Mouse (Mus musculus) retina, postnatal 1 day (tissue): ENCODE results near the gene Fbxo30.
"Not testable (repeated sequence)": the region's sequence is repeated elsewhere in the genome, so short reads cannot be mapped to it uniquely, and the experiment has no call there.

Experiments
- DNase-seq: peaks from one replicate; pipeline ENCODE4 v3.0.0-alpha.2; 2012

Gene Fbxo30

DNA sequence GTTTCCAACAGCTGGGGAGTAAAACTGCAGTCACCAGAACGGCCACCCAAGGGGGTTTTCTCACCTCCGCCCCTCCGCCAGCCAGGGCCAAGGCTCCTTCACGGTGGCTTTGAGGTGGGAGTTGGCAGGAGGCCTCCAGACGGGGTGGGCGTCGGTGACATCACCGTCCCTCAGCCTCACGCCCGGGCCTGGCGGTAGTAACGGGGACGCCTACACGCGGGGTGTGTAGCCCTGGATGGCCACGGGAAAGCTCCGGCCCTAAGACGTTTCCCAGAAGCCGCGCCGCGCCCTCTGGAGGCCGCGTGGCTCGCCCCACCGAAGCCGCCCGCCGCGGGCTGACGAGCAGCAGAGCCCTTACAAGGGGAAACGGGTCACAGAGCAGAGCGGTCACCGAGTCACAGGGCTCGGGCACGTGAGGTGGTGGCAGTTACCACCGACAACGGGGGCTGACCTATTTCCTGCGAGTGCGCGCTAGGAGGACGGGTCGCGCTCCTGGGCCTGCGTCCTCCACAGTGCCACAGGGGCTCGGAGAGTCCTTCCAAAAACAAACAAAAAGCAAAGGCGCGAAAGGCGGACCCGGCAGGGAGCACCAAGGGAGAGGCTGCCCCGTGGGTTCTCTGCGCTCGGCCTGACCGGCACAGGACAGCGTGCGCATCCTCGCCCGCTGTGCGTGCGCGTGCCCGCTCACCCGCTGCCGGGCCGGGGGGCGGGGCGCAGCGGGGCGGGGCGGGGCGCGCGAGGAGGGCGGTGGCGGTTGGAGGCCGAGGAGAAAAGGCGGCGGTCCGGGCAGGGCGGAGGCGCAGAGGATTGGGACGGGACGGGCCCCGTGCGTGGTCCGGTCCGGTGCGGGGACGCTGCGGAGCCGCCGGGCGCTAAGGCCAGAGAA is at the start of gene Fbxo30:
TSS of gene Fbxo30 (plus strand) at position 753 of the 886 bp plus-strand sequence.
- DNase-seq, result peak; percentile 96

GRCm38 (mm10) chr10:11233208-11233607 is 47.9 kb upstream of the Fbxo30 start:
- DNase-seq, result no peak

DNA sequence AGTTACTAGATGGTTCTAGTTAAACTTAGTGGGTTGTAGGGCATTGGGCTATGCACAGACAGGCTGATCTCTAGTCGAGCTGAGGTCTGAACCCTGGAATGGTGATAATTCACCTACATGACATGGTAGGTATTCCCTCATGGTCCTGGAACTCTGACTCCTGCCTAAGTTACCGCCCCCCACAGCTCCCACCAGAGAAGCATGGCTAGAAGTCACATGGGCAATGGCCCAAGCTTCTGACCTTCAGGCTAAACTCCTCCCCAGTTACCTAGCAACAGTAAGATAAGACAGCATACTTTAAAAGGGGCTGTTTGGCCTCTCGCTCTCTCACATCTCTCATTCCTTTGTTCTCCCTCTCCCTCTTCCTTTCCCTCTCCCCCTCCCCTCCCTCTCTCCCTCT is 38.1 kb upstream of the Fbxo30 start:
- DNase-seq, result not testable (repeated sequence)

DNA sequence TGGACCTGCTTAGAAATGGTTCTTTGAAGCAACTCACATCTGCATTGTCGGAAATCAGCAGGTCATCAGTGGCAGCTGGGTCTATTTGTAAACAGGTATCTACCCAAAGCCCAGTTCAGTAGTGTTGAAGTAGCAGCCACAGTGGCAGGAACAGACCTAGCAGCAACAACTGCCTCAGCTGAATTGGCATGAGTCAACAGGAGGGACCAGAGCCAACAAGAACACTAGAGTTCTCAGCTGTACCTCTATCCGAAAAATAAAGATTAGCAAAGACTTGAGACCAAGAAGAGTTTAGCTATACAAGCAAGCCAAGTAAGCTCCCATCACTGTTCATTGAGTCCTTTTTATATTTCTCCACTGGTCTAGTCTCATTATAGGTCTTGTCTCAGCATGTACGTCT is 32.9 kb upstream of the Fbxo30 start:
- DNase-seq, result no peak

DNA sequence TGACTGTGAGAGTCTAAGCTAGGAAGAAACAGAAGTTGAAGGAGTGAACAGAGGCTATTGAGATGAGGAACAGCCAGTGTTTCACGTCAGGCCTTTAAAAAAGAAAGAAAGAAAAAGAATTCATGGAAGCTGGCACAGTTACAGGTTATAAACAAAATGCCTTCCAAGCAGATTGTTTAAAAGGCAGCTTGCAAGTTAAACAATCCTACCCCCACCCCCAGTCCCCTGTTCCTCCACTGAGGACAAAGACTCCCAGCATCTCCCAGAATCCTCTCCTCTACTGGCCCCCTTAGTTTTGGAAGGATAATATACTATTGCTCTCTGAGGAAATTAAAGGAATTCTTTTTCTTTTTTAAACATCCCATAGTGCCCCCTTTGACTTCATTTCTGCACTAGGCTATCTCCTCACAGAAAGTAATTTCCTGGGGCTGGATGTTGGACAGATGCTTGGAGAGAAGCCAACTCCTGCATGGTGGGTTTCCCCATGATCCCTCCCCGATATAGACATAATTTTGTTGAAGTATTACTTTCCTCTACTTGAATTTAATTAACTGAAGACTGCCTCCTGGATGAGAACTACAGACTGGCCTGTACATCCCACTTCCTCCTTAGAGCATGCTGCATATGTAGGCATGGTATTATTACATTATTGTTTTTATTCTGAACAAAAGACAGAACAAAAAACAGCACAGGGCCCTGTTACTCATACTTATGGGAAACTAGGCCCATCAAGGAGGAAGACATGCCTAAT is 30.7 kb upstream of the Fbxo30 start:
- no peak for DNase-seq

DNA sequence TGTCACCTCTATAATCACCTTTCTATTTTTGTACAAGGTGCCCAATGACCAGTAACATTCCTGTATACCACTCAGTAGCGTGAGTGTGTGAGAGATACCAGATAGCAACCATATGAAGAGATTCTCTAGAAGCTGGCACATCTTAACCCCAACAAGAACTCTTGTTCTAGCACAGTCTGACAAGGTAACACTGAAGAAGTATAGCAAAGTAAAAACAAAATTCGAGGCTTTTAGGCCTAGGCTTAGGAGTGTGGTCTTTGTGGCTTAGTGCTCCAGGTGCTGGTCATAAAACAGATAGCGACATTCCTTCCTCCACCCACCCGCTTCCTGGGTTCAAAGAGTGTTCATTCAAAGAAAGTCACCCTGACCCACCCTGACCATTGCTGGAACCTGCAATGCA is 27.5 kb upstream of the Fbxo30 start:
- DNase-seq, result not testable (repeated sequence)

- no peak for DNase-seq
These were observed 21.0 kb upstream of the Fbxo30 start for GRCm38 (mm10) chr10:11260119-11260518.

- DNase-seq, result not testable (repeated sequence)
These were observed 18.8 kb upstream of the Fbxo30 start for GRCm38 (mm10) chr10:11262292-11262691.

- DNase-seq, result not testable (repeated sequence)
These were observed 17.3 kb upstream of the Fbxo30 start for GRCm38 (mm10) chr10:11263795-11264194.

- DNase-seq, result no peak
These were observed 12.0 kb upstream of the Fbxo30 start for GRCm38 (mm10) chr10:11269165-11269564.

- DNase-seq, result no peak
These were observed 6.7 kb upstream of the Fbxo30 start for GRCm38 (mm10) chr10:11274431-11274830.

GRCm38 (mm10) chr10:11280235-11280577 is 924 bp upstream of the Fbxo30 start:
- DNase-seq, result no peak

GRCm38 (mm10) chr10:11281498-11282305 is 572 bp downstream of the Fbxo30 start:
- peak; percentile 68 for DNase-seq

DNA sequence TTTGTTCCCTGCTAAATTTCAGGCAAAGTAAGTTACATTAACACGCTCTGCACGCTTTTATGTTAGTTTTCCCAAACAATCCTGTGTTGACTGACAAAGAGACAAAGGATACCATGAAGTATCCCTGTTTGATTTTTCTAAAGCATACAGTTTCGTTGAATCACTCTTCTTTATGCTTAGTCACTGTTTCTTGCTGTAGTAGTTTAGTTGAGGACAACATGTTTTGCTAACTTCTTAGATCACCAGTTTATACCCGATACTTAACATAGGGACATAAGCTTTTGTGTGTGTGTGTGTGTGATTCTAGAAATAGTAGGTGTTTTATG is 1.1 kb downstream of the Fbxo30 start:
- peak; percentile 24 for DNase-seq

- DNase-seq, result no peak
These were observed 17.3 kb downstream of the Fbxo30 start for GRCm38 (mm10) chr10:11298418-11298817.

- no peak for DNase-seq
These were observed 24.4 kb downstream of the Fbxo30 start for GRCm38 (mm10) chr10:11305365-11306053.

- DNase-seq, result peak; percentile 9
These were observed 24.9 kb downstream of the Fbxo30 start for GRCm38 (mm10) chr10:11306054-11306367.

- DNase-seq, result no peak
These were observed 28.7 kb downstream of the Fbxo30 start for GRCm38 (mm10) chr10:11309866-11310265.

DNA sequence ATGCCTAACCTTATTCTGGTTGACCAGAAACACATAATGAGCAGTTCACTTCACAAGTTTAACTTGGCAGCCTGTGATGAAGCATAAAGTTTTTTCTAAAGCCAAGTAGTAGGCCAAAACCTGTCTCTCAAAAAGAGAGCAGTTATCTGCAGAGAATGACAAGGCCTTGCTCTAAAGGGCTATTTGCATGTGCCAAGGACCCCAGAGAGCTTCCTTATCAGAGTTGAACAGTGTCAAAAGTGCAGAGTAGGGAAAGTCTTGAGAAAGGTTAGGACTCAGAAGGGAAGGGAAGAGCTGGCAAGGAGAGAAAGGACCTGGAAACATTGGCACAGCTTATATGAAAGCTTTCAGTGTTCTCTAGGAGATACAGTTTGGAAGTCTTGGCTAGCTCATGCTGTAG is 29.4 kb downstream of the Fbxo30 start:
- no peak for DNase-seq

DNA sequence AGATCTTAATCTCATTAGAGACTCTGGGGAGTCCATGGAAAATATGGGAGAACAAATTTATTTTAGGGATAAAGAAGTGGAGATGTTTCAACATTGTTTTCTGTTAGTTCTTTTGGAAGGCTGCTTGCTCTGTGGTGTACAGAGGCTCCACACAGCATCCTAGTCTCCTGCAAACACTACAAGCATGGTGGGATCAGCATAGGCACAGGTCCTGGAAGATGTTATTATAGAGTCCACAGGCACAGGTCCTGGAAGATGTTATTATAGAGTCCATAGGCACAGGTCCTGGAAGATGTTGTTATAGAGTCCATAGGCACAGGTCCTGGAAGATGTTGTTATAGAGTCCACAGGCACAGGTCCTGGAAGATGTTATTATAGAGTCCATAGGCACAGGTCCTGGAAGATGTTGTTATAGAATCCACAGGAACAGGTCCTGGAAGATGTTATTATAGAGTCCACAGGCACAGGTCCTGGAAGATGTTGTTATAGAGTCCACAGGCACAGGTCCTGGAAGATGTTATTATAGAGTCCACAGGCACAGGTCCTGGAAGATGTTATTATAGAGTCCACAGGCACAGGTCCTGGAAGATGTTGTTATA is 36.8 kb downstream of the Fbxo30 start:
- peak; percentile 72 for DNase-seq

GRCm38 (mm10) chr10:11319446-11319970 is 38.4 kb downstream of the Fbxo30 start:
- no peak for DNase-seq

GRCm38 (mm10) chr10:11322316-11322715 is 41.2 kb downstream of the Fbxo30 start:
- no peak for DNase-seq
